Mouse (Mus musculus): Measurements from ENCODE around the gene Ttc33. TPM values are rescaled to one million over a fixed set of nuclear protein-coding genes. Genes with fewer than 3 reads are reported as not detected.

Gene Ttc33
- polyA plus RNA-seq, 1 experiment from 2014 or later = 53.6 TPM

GRCm38 (mm10) chr15:5144021-5144778 is 41.1 kb upstream of the Ttc33 start:
- peak; percentile 97 for DNase-seq (ENCODE audit: low spot score, missing footprints)
- Histone ChIP-seq H3K4me3 (ENCODE audit: low read depth, low read length) (peak overlapping the region; percentile 85), H3K36me3 (ENCODE audit: control insufficient read depth, insufficient read depth, low read length) (no peaks in the 10 kb centered on the region), H3K9me3 (ENCODE audit: control insufficient read depth, low read length) (no peaks in the 10 kb centered on the region), H3K4me2 (peak overlapping the region; percentile 67), H3K4me1 (ENCODE audit: control insufficient read depth, insufficient read depth, low read length) (peaks cover 9% of the 10 kb centered on the region), H3K9ac (ENCODE audit: low read length) (peak overlapping the region; percentile 89), H3K27ac (ENCODE audit: low read depth, low read length) (peak overlapping the region; percentile 89), H3K27me3 (ENCODE audit: control insufficient read depth, insufficient read depth, low read length) (no peaks in the 10 kb centered on the region)
- WGBS = 3% methylated on average over 46 of the region's 61 CpGs
- ATAC-seq (ENCODE audit: low FRiP score) = peak; percentile 95

GRCm38 (mm10) chr15:5145196-5145945 is 40.0 kb upstream of the Ttc33 start:
- peak overlapping the region; percentile 36; the same call in 1 of the 2 replicates for H3K9ac ChIP-seq (ENCODE audit: low read length)
- DNase-seq (ENCODE audit: low spot score, missing footprints) (no peak), ATAC-seq (ENCODE audit: low FRiP score) (no peak)
- no peaks in the 10 kb centered on the region for H3K27me3 ChIP-seq (ENCODE audit: control insufficient read depth, insufficient read depth, low read length)
- H3K4me1 ChIP-seq (ENCODE audit: control insufficient read depth, insufficient read depth, low read length) = peaks cover 9% of the 10 kb centered on the region
- no peaks in the 10 kb centered on the region for H3K36me3 ChIP-seq (ENCODE audit: control insufficient read depth, insufficient read depth, low read length)
- peak overlapping the region; percentile 67 for H3K4me2 ChIP-seq
- H3K4me3 ChIP-seq (ENCODE audit: low read depth, low read length) = peak overlapping the region; percentile 85
- H3K9me3 ChIP-seq (ENCODE audit: control insufficient read depth, low read length) = no peaks in the 10 kb centered on the region
- 46% methylated on average over 9 of the region's 9 CpGs for WGBS
- no peak overlapping the region for H3K27ac ChIP-seq (ENCODE audit: low read depth, low read length)

- Histone ChIP-seq H3K27me3 (ENCODE audit: control insufficient read depth, insufficient read depth, low read length) (no peaks in the 10 kb centered on the region), H3K36me3 (ENCODE audit: control insufficient read depth, insufficient read depth, low read length) (no peaks in the 10 kb centered on the region), H3K9ac (ENCODE audit: low read length) (no peak overlapping the region), H3K4me3 (ENCODE audit: low read depth, low read length) (no peak overlapping the region), H3K27ac (ENCODE audit: low read depth, low read length) (no peak overlapping the region), H3K4me1 (ENCODE audit: control insufficient read depth, insufficient read depth, low read length) (peaks cover 9% of the 10 kb centered on the region), H3K4me2 (no peak overlapping the region), H3K9me3 (ENCODE audit: control insufficient read depth, low read length) (no peaks in the 10 kb centered on the region)
- DNase-seq (ENCODE audit: low spot score, missing footprints) (no peak), ATAC-seq (ENCODE audit: low FRiP score) (no peak)
- 92% methylated on average over 4 of the region's 4 CpGs for WGBS
Observed at GRCm38 (mm10) chr15:5149187-5149586, 36.1 kb upstream of the Ttc33 start.

- Histone ChIP-seq H3K4me2 (no peak overlapping the region), H3K9ac (ENCODE audit: low read length) (no peak overlapping the region), H3K36me3 (ENCODE audit: control insufficient read depth, insufficient read depth, low read length) (no peaks in the 10 kb centered on the region), H3K27me3 (ENCODE audit: control insufficient read depth, insufficient read depth, low read length) (no peaks in the 10 kb centered on the region), H3K4me3 (ENCODE audit: low read depth, low read length) (no peak overlapping the region), H3K27ac (ENCODE audit: low read depth, low read length) (no peak overlapping the region), H3K4me1 (ENCODE audit: control insufficient read depth, insufficient read depth, low read length) (no peaks in the 10 kb centered on the region), H3K9me3 (ENCODE audit: control insufficient read depth, low read length) (no peaks in the 10 kb centered on the region)
- no peak for DNase-seq (ENCODE audit: low spot score, missing footprints)
- ATAC-seq (ENCODE audit: low FRiP score) = no peak
- WGBS = 95% methylated on average over 6 of the region's 6 CpGs
Observed at GRCm38 (mm10) chr15:5152171-5152570, 33.2 kb upstream of the Ttc33 start.

GRCm38 (mm10) chr15:5154621-5155020 is 30.7 kb upstream of the Ttc33 start:
- Histone ChIP-seq H3K27ac (ENCODE audit: low read depth, low read length) (no peak overlapping the region), H3K4me1 (ENCODE audit: control insufficient read depth, insufficient read depth, low read length) (no peaks in the 10 kb centered on the region), H3K4me3 (ENCODE audit: low read depth, low read length) (no peak overlapping the region), H3K4me2 (no peak overlapping the region), H3K9ac (ENCODE audit: low read length) (no peak overlapping the region), H3K9me3 (ENCODE audit: control insufficient read depth, low read length) (no peaks in the 10 kb centered on the region), H3K27me3 (ENCODE audit: control insufficient read depth, insufficient read depth, low read length) (no peaks in the 10 kb centered on the region), H3K36me3 (ENCODE audit: control insufficient read depth, insufficient read depth, low read length) (no peaks in the 10 kb centered on the region)
- ATAC-seq (ENCODE audit: low FRiP score) = no peak
- 90% methylated on average over 9 of the region's 9 CpGs for WGBS
- no peak for DNase-seq (ENCODE audit: low spot score, missing footprints)

- Histone ChIP-seq H3K4me3 (ENCODE audit: low read depth, low read length) (no peak overlapping the region), H3K36me3 (ENCODE audit: control insufficient read depth, insufficient read depth, low read length) (no peaks in the 10 kb centered on the region), H3K27me3 (ENCODE audit: control insufficient read depth, insufficient read depth, low read length) (no peaks in the 10 kb centered on the region), H3K4me1 (ENCODE audit: control insufficient read depth, insufficient read depth, low read length) (no peaks in the 10 kb centered on the region), H3K9ac (ENCODE audit: low read length) (no peak overlapping the region), H3K4me2 (no peak overlapping the region), H3K27ac (ENCODE audit: low read depth, low read length) (no peak overlapping the region), H3K9me3 (ENCODE audit: control insufficient read depth, low read length) (no peaks in the 10 kb centered on the region)
- ATAC-seq (ENCODE audit: low FRiP score) = no peak
- 84% methylated on average over 5 of the region's 5 CpGs for WGBS
- peak; percentile 65 for DNase-seq (ENCODE audit: low spot score, missing footprints)
Observed at GRCm38 (mm10) chr15:5155093-5155492, 30.2 kb upstream of the Ttc33 start.

- no peak overlapping the region for H3K9ac ChIP-seq (ENCODE audit: low read length)
- no peaks in the 10 kb centered on the region for H3K9me3 ChIP-seq (ENCODE audit: control insufficient read depth, low read length)
- H3K4me1 ChIP-seq (ENCODE audit: control insufficient read depth, insufficient read depth, low read length) = no peaks in the 10 kb centered on the region
- DNase-seq (ENCODE audit: low spot score, missing footprints) (peak; percentile 2), ATAC-seq (ENCODE audit: low FRiP score) (no peak)
- H3K36me3 ChIP-seq (ENCODE audit: control insufficient read depth, insufficient read depth, low read length) = no peaks in the 10 kb centered on the region
- WGBS = 94% methylated on average over 4 of the region's 4 CpGs
- no peak overlapping the region for H3K4me2 ChIP-seq
- no peaks in the 10 kb centered on the region for H3K27me3 ChIP-seq (ENCODE audit: control insufficient read depth, insufficient read depth, low read length)
- no peak overlapping the region for H3K4me3 ChIP-seq (ENCODE audit: low read depth, low read length)
- no peak overlapping the region for H3K27ac ChIP-seq (ENCODE audit: low read depth, low read length)
Observed at GRCm38 (mm10) chr15:5156355-5156754, 29.0 kb upstream of the Ttc33 start.

GRCm38 (mm10) chr15:5157386-5157785 is 27.9 kb upstream of the Ttc33 start:
- peak; percentile 17 for DNase-seq (ENCODE audit: low spot score, missing footprints)

GRCm38 (mm10) chr15:5158827-5159226 is 26.5 kb upstream of the Ttc33 start:
- no peak overlapping the region for H3K9ac ChIP-seq (ENCODE audit: low read length)
- peak; percentile 73 for DNase-seq (ENCODE audit: low spot score, missing footprints)
- WGBS = 81% methylated on average over 6 of the region's 6 CpGs

More at GRCm38 (mm10) chr15:5157386-5157785, 27.9 kb upstream of the Ttc33 start:
- Histone ChIP-seq H3K4me3 (ENCODE audit: low read depth, low read length) (no peak overlapping the region), H3K36me3 (ENCODE audit: control insufficient read depth, insufficient read depth, low read length) (no peaks in the 10 kb centered on the region), H3K9me3 (ENCODE audit: control insufficient read depth, low read length) (no peaks in the 10 kb centered on the region), H3K4me1 (ENCODE audit: control insufficient read depth, insufficient read depth, low read length) (no peaks in the 10 kb centered on the region), H3K4me2 (no peak overlapping the region), H3K27me3 (ENCODE audit: control insufficient read depth, insufficient read depth, low read length) (no peaks in the 10 kb centered on the region), H3K27ac (ENCODE audit: low read depth, low read length) (no peak overlapping the region), H3K9ac (ENCODE audit: low read length) (no peak overlapping the region)
- WGBS = 94% methylated on average over 1 of the region's 1 CpGs
- no peak for ATAC-seq (ENCODE audit: low FRiP score)

More at GRCm38 (mm10) chr15:5158827-5159226, 26.5 kb upstream of the Ttc33 start:
- H3K9me3 ChIP-seq (ENCODE audit: control insufficient read depth, low read length) = no peaks in the 10 kb centered on the region
- no peak overlapping the region for H3K4me3 ChIP-seq (ENCODE audit: low read depth, low read length)
- no peaks in the 10 kb centered on the region for H3K4me1 ChIP-seq (ENCODE audit: control insufficient read depth, insufficient read depth, low read length)
- H3K4me2 ChIP-seq = no peak overlapping the region
- H3K27ac ChIP-seq (ENCODE audit: low read depth, low read length) = no peak overlapping the region
- 0 out of 2 replicates have a peak, but pooled peaks cover 2% of the 10 kb centered on the region for H3K36me3 ChIP-seq (ENCODE audit: control insufficient read depth, insufficient read depth, low read length)
- H3K27me3 ChIP-seq (ENCODE audit: control insufficient read depth, insufficient read depth, low read length) = no peaks in the 10 kb centered on the region
- no peak for ATAC-seq (ENCODE audit: low FRiP score)
